Mouse (Mus musculus) heart, postnatal 0 days (tissue): ENCODE measurements around the gene Fam98b.

ENCODE experiments used
- CTCF ChIP-seq: IDR thresholded peaks from 2 replicates; pipeline ENCODE4 v1.5.1; 2016; ENCODE audit warnings: antibody characterized with exemption, control low read depth, low read depth
- EP300 ChIP-seq: IDR thresholded peaks from 2 replicates; pipeline ENCODE4 v1.6.1; 2016; ENCODE audit warnings: antibody characterized with exemption, low read depth

- TF ChIP-seq CTCF (no peak), EP300 (no peak)
These were observed 33.4 kb upstream of the Fam98b start for GRCm38 (mm10) chr2:117216152-117216551.
